ENCODE assay signal across 12 mouse cellular contexts in the genomic region with DNA sequence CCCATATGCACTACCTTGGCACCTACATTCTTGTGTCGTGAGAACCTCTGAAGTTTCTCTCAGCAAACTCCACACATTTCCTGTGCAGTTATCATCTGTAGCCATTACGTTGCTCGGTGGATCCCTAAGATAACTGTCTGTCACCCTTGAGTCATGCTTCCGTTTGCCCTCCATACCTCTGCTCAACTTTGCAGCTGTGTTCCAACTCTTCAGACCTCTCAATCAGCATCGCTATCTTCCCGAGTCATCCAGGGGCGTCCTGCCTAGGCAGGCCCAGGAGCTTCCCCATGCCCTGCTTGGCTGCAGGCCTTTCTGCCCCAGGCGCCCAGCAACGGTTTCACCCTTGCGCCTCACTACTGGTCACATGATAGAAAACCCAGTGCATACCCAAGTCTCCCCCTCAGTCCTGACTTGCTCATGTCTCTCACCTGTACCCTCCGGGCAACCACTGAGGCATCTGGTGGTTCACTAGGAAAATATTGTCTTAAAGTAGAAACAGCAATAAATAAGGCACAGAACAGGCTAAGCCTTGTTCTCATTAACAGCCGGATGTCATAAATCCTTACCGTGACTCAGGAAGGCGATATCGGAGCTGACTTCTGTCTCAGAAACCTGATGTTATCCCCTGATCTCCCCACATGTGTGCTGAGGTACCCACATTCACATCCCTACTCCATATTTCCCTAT. TPM values are rescaled to one million over a fixed set of nuclear protein-coding genes. Genes with fewer than 3 reads are reported as not detected.
DNase-seq lines count a peak whose midpoint lies in the region; ATAC-seq lines count a peak whose summit lies in the region.
"Had no signal": no experiment of that assay in that cellular context is flagged by ENCODE, and none has a peak within 500 bp of the region (broad histone marks: within the 10 kb centered on the region; RNA-seq: fewer than 3 reads in every experiment).

No protein-coding gene starts in this region.

- ATAC-seq in embryonic facial prominence, embryonic 13.5 days (ENCODE audit: insufficient number of reproducible peaks, insufficient read depth, low FRiP score, low TSS enrichment, low read depth) = no peak
- ATAC-seq in liver, embryonic 13.5 days (ENCODE audit: low read depth) = peak; percentile 54
- no peak for ATAC-seq in midbrain, embryonic 13.5 days

- H3K9me3 ChIP-seq in embryonic facial prominence, embryonic 13.5 days = no peaks in the 10 kb centered on the region
- 0 out of 2 replicates have a peak, but pooled peaks cover 3% of the 10 kb centered on the region for H3K9me3 ChIP-seq in embryonic facial prominence, embryonic 10.5 days
- no peaks in the 10 kb centered on the region for H3K9me3 ChIP-seq in liver, embryonic 13.5 days (replicated peaks)
- no peaks in the 10 kb centered on the region for H3K9me3 ChIP-seq in midbrain, embryonic 13.5 days
- H3K9me3 ChIP-seq: heart, embryonic 13.5 days had no signal

- peaks cover 25% of the 10 kb centered on the region for H3K4me1 ChIP-seq in embryonic facial prominence, embryonic 13.5 days
- H3K4me1 ChIP-seq in embryonic facial prominence, embryonic 10.5 days = peaks cover 18% of the 10 kb centered on the region
- H3K4me1 ChIP-seq in liver, embryonic 13.5 days (replicated peaks) = peaks cover 85% of the 10 kb centered on the region
- H3K4me1 ChIP-seq in midbrain, embryonic 13.5 days (replicated peaks) = no peaks in the 10 kb centered on the region

- 52% methylated on average over 15 of the region's 15 CpGs for WGBS in embryonic facial prominence, embryonic 13.5 days
- 81% methylated on average over 15 of the region's 15 CpGs for WGBS in embryonic facial prominence, embryonic 10.5 days
- 16% methylated on average over 15 of the region's 15 CpGs for WGBS in liver, embryonic 13.5 days (ENCODE audit: insufficient replicate concordance)
- WGBS in midbrain, embryonic 13.5 days = 85% methylated on average over 15 of the region's 15 CpGs

- H3K36me3 ChIP-seq in embryonic facial prominence, embryonic 13.5 days = no peaks in the 10 kb centered on the region
- H3K36me3 ChIP-seq in embryonic facial prominence, embryonic 10.5 days (replicated peaks) = no peaks in the 10 kb centered on the region
- peaks cover 4% of the 10 kb centered on the region; the same call in 1 of the 2 replicates for H3K36me3 ChIP-seq in liver, embryonic 13.5 days
- H3K36me3 ChIP-seq in midbrain, embryonic 13.5 days = no peaks in the 10 kb centered on the region
- H3K36me3 ChIP-seq: heart, embryonic 13.5 days had no signal

- peak overlapping the region; percentile 18; the same call in 1 of the 2 replicates for H3K27ac ChIP-seq in embryonic facial prominence, embryonic 13.5 days
- no peak overlapping the region for H3K27ac ChIP-seq in embryonic facial prominence, embryonic 10.5 days (replicated peaks)
- peak overlapping the region; percentile 99 for H3K27ac ChIP-seq in liver, embryonic 13.5 days
- H3K27ac ChIP-seq in midbrain, embryonic 13.5 days = no peak overlapping the region
- H3K27ac ChIP-seq: heart, embryonic 13.5 days had no signal

- no peak overlapping the region for H3K9ac ChIP-seq in embryonic facial prominence, embryonic 13.5 days
- H3K9ac ChIP-seq in liver, embryonic 13.5 days = peak overlapping the region; percentile 65
- H3K9ac ChIP-seq in midbrain, embryonic 13.5 days (replicated peaks) = no peak overlapping the region
- H3K9ac ChIP-seq: heart, embryonic 13.5 days had no signal

- no peak overlapping the region for H3K4me3 ChIP-seq in embryonic facial prominence, embryonic 13.5 days
- H3K4me3 ChIP-seq in embryonic facial prominence, embryonic 10.5 days = no peak overlapping the region
- H3K4me3 ChIP-seq in liver, embryonic 13.5 days (replicated peaks) = peak overlapping the region; percentile 25
- H3K4me3 ChIP-seq in midbrain, embryonic 13.5 days (replicated peaks) = no peak overlapping the region
- H3K4me3 ChIP-seq: heart, embryonic 13.5 days had no signal

- no peak overlapping the region for H3K4me2 ChIP-seq in embryonic facial prominence, embryonic 13.5 days
- peak overlapping the region; percentile 59 for H3K4me2 ChIP-seq in liver, embryonic 13.5 days
- H3K4me2 ChIP-seq in midbrain, embryonic 13.5 days (replicated peaks) = no peak overlapping the region
- H3K4me2 ChIP-seq: heart, embryonic 13.5 days had no signal

- no peak for DNase-seq in embryonic facial prominence, embryonic 10.5 days (ENCODE audit: low spot score)
- peak; percentile 84 for DNase-seq in fat pad, adult 2 months (ENCODE audit: extremely low read depth, low read depth, low spot score)
- no peak for DNase-seq in liver, embryonic 13.5 days
- DNase-seq in thymus, postnatal 10 days (ENCODE audit: low spot score in 2 of 2) = peak; percentile 56 to 62
- DNase-seq in left cerebral cortex, adult 9 months (ENCODE audit: low spot score in 2 of 2) = no peak
- no peak for DNase-seq in cerebellum, postnatal 36 days
- DNase-seq: lung, postnatal 4 days had no signal

- H3K27me3 ChIP-seq in embryonic facial prominence, embryonic 13.5 days = no peaks in the 10 kb centered on the region
- H3K27me3 ChIP-seq in embryonic facial prominence, embryonic 10.5 days (replicated peaks; ENCODE audit: low read depth, poor library complexity, severe bottlenecking) = no peaks in the 10 kb centered on the region
- H3K27me3 ChIP-seq in liver, embryonic 13.5 days = no peaks in the 10 kb centered on the region
- H3K27me3 ChIP-seq in midbrain, embryonic 13.5 days = no peaks in the 10 kb centered on the region
- H3K27me3 ChIP-seq: heart, embryonic 13.5 days had no signal

RNA-seq across cellular contexts. Expression of a gene that starts 4.8 kb away (rescaled TPM):
- polyA plus RNA-seq in embryonic facial prominence, embryonic 13.5 days (2015; fragmentation: Nextera tagmentation; extraction: Ambion mirVana) = 21.6 and 27.0 TPM in 2 replicates
- polyA plus RNA-seq in embryonic facial prominence, embryonic 10.5 days (2016; fragmentation: Nextera tagmentation; extraction: Ambion mirVana) = 25.8 and 26.3 TPM in 2 replicates
- 15.2 and 16.5 TPM in 2 replicates for polyA plus RNA-seq in liver, embryonic 13.5 days (2015; fragmentation: Nextera tagmentation; extraction: Ambion mirVana)
- polyA plus RNA-seq in midbrain, embryonic 13.5 days (2015; fragmentation: Nextera tagmentation; extraction: Ambion mirVana) = 32.9 and 33.5 TPM in 2 replicates

RNA-seq across cellular contexts. Expression of a gene that starts 24.6 kb away (rescaled TPM):
- 1.9 and 2.1 TPM in 2 replicates for polyA plus RNA-seq in embryonic facial prominence, embryonic 13.5 days (2015; fragmentation: Nextera tagmentation; extraction: Ambion mirVana)
- 3.0 and 3.5 TPM in 2 replicates for polyA plus RNA-seq in embryonic facial prominence, embryonic 10.5 days (2016; fragmentation: Nextera tagmentation; extraction: Ambion mirVana)
- 126 and 128 TPM in 2 replicates for polyA plus RNA-seq in liver, embryonic 13.5 days (2015; fragmentation: Nextera tagmentation; extraction: Ambion mirVana)
- 0.40 and 0.66 TPM in 2 replicates for polyA plus RNA-seq in midbrain, embryonic 13.5 days (2015; fragmentation: Nextera tagmentation; extraction: Ambion mirVana)

RNA-seq across cellular contexts. Expression of a gene that starts 45.6 kb away (rescaled TPM):
- 0.45 and 0.91 TPM in 2 replicates for polyA plus RNA-seq in embryonic facial prominence, embryonic 13.5 days (2015; fragmentation: Nextera tagmentation; extraction: Ambion mirVana)
- not detected in 2 replicates for polyA plus RNA-seq in embryonic facial prominence, embryonic 10.5 days (2016; fragmentation: Nextera tagmentation; extraction: Ambion mirVana)
- polyA plus RNA-seq in liver, embryonic 13.5 days (2015; fragmentation: Nextera tagmentation; extraction: Ambion mirVana) = not detected in 2 replicates
- not detected in 2 replicates for polyA plus RNA-seq in midbrain, embryonic 13.5 days (2015; fragmentation: Nextera tagmentation; extraction: Ambion mirVana)
- polyA plus RNA-seq: forebrain, embryonic 11.5 days; heart, embryonic 13.5 days; intestine, embryonic 14.5 days had no signal

RNA-seq across cellular contexts. Expression of a gene that starts 57.5 kb away (rescaled TPM):
- not detected in 2 replicates for polyA plus RNA-seq in embryonic facial prominence, embryonic 13.5 days (2015; fragmentation: Nextera tagmentation; extraction: Ambion mirVana)
- polyA plus RNA-seq in embryonic facial prominence, embryonic 10.5 days (2016; fragmentation: Nextera tagmentation; extraction: Ambion mirVana) = not detected in 2 replicates
- not detected in 2 replicates for polyA plus RNA-seq in liver, embryonic 13.5 days (2015; fragmentation: Nextera tagmentation; extraction: Ambion mirVana)
- polyA plus RNA-seq in midbrain, embryonic 13.5 days (2015; fragmentation: Nextera tagmentation; extraction: Ambion mirVana) = not detected in 2 replicates
- polyA plus RNA-seq: forebrain, embryonic 11.5 days; heart, embryonic 13.5 days; intestine, embryonic 14.5 days had no signal

Comparison
In these comparisons a context has a peak if more than half of its experiments do, and no peak if none do; other contexts are left out.
1. H3K27ac ChIP-seq: peak in embryonic facial prominence, embryonic 13.5 days (single experiment) and liver, embryonic 13.5 days (single experiment); none in embryonic facial prominence, embryonic 10.5 days (single experiment) and midbrain, embryonic 13.5 days (single experiment).
2. DNase-seq: peak in fat pad, adult 2 months (single experiment) and thymus, postnatal 10 days (2 of 2); none in embryonic facial prominence, embryonic 10.5 days (single experiment), liver, embryonic 13.5 days (single experiment), left cerebral cortex, adult 9 months (0 of 2) and cerebellum, postnatal 36 days (0 of 2).
3. RNA of a gene that starts 24.6 kb away (polyA plus RNA-seq): 126 to 128 TPM in liver, embryonic 13.5 days; 3.0 to 3.5 TPM in embryonic facial prominence, embryonic 10.5 days, 1.9 to 2.1 TPM in embryonic facial prominence, embryonic 13.5 days and 0.40 to 0.66 TPM in midbrain, embryonic 13.5 days; every median in the first group is over 10 times any median in the second.